Mouse (Mus musculus) heart, postnatal 10 days (tissue): ENCODE measurements around the gene Pnma3. TPM values are rescaled to one million over a fixed set of nuclear protein-coding genes. Genes with fewer than 3 reads are reported as not detected.
A peak's percentile ranks its signal among the peaks of the same experiment; 100 is the strongest.
"Not testable (repeated sequence)": the region's sequence is repeated elsewhere in the genome, so short reads cannot be mapped to it uniquely, and the experiment has no call there.

Source experiments
- DNase-seq, 2 experiments: peaks; one replicate each; pipeline ENCODE4 v3.0.0; 2021
- intact Hi-C: fragments of 180-260 bp; cut with DNase I; formaldehyde crosslinking; loops from one replicate; pipeline ENCODE4 v1.15.1; 2025
- total RNA-seq, 2 experiments: library from RNA; stranded (reverse); gene quantifications; 2 replicates each; pipeline ENCODE4 v1.2.3; 2021

The Pnma3 gene
- total RNA-seq = not detected

GRCm38 (mm10) chrX:73064415-73064793, at the start of gene Pnma3:
Gene Pnma3 (plus strand): TSS chrX:73064787.
- intact Hi-C loops = no loop called here

GRCm38 (mm10) chrX:73037003-73037402, 27.6 kb upstream of the Pnma3 start, which contains the start of gene Pnma5:
Gene Pnma5 (minus strand): TSS chrX:73037103.
- DNase-seq = no peak
- intact Hi-C loops = no loop called here

More at GRCm38 (mm10) chrX:73064415-73064793, at the start of gene Pnma3:
- DNase-seq = no peak

- intact Hi-C loops = no loop called here
- DNase-seq = no peak
Observed at GRCm38 (mm10) chrX:73038831-73039230, 25.8 kb upstream of the Pnma3 start.

GRCm38 (mm10) chrX:73039666-73040065, 24.9 kb upstream of the Pnma3 start:
- no peak for DNase-seq
- intact Hi-C loops = no loop called here

- intact Hi-C loops = loop anchor here (5.0 to 10.0 kb wide), 6 partner anchors 378 to 1361 kb away; partner anchors contain the start of gene Slc6a8
- DNase-seq = peak; percentile 95
Observed at GRCm38 (mm10) chrX:73053860-73054563, 10.6 kb upstream of the Pnma3 start.

GRCm38 (mm10) chrX:73061528-73061927, 3.1 kb upstream of the Pnma3 start:
- intact Hi-C loops = no loop called here
- DNase-seq = no peak

- DNase-seq = no peak
- intact Hi-C loops = no loop called here
Observed at GRCm38 (mm10) chrX:73062323-73062722, 2.3 kb upstream of the Pnma3 start.

- peak in 1 of 2 experiments; percentile 6 for DNase-seq
- intact Hi-C loops = no loop called here
Observed at GRCm38 (mm10) chrX:73063512-73064414, 824 bp upstream of the Pnma3 start.

- intact Hi-C loops, DNase-seq: not testable (repeated sequence)
Observed at GRCm38 (mm10) chrX:73066765-73067312, 2.3 kb downstream of the Pnma3 start.

- intact Hi-C loops = not testable (repeated sequence)
Observed at GRCm38 (mm10) chrX:73082267-73083055, 17.9 kb downstream of the Pnma3 start, which contains the start of gene Xlr4a. Gene Xlr4a (minus strand): TSS chrX:73082478.

GRCm38 (mm10) chrX:73096941-73097508, 32.4 kb downstream of the Pnma3 start, which contains the start of gene Xlr3a:
Gene Xlr3a (minus strand): TSS chrX:73097095.
- DNase-seq = peak in 1 of 2 experiments; percentile 5
- intact Hi-C loops = not testable (repeated sequence)

More at GRCm38 (mm10) chrX:73082267-73083055, 17.9 kb downstream of the Pnma3 start, which contains the start of gene Xlr4a:
- not testable (repeated sequence) for DNase-seq

- DNase-seq, intact Hi-C loops: not testable (repeated sequence)
Observed at GRCm38 (mm10) chrX:73116747-73117146, 52.2 kb downstream of the Pnma3 start, which contains the start of gene Gm14685. Gene Gm14685 (plus strand): TSS chrX:73117047.

Other genes starting within 250 kb of the Pnma3 start
- under 1 TPM in 1 of 2 experiments, not detected in 1; 0.10 TPM for gene Gabrq, start 239.6 kb upstream of the Pnma3 start, total RNA-seq
- 10 to 100 TPM; 31.9 to 38.5 TPM for gene Cetn2, start 146.4 kb upstream of the Pnma3 start, total RNA-seq
- gene Nsdhl, start 146.2 kb upstream of the Pnma3 start, total RNA-seq = 10 to 100 TPM in 1 of 2 experiments, 1 to 10 TPM in 1; 9.8 to 10.3 TPM
- gene Zfp185, start 77.4 kb upstream of the Pnma3 start, total RNA-seq = 1 to 10 TPM; 2.3 to 3.3 TPM
- under 1 TPM in 1 of 2 experiments, not detected in 1; 0.15 TPM for gene Pnma5, start 27.7 kb upstream of the Pnma3 start, total RNA-seq
- 1 to 10 TPM in 1 of 2 experiments, not detected in 1; 1.2 TPM for gene Xlr4a, start 17.7 kb downstream of the Pnma3 start, total RNA-seq
- gene Xlr3a, start 32.3 kb downstream of the Pnma3 start, total RNA-seq = 1 to 10 TPM in 1 of 2 experiments, under 1 TPM in 1; 0.98 to 1.8 TPM
- not detected for gene Gm14685, start 52.3 kb downstream of the Pnma3 start, total RNA-seq
- gene Xlr5b, start 84.0 kb downstream of the Pnma3 start, total RNA-seq = not detected
- gene DXBay18, start 84.7 kb downstream of the Pnma3 start, total RNA-seq = not detected
- gene Spin2d, start 112.2 kb downstream of the Pnma3 start, total RNA-seq = not detected
- gene Xlr3b, start 127.4 kb downstream of the Pnma3 start, total RNA-seq = 1 to 10 TPM; 2.8 to 3.3 TPM
- gene Xlr4b, start 149.5 kb downstream of the Pnma3 start, total RNA-seq = 1 to 10 TPM in 1 of 2 experiments, under 1 TPM in 1; 0.77 to 1.2 TPM
- 1 to 10 TPM; 5.8 to 7.3 TPM for gene F8a, start 163.5 kb downstream of the Pnma3 start, total RNA-seq
- gene Xlr4c, start 178.3 kb downstream of the Pnma3 start, total RNA-seq = not detected
- gene Xlr3c, start 200.6 kb downstream of the Pnma3 start, total RNA-seq = not detected
- not detected for gene Xlr5a, start 228.2 kb downstream of the Pnma3 start, total RNA-seq
- not detected for gene Xlr5c, start 228.2 kb downstream of the Pnma3 start, total RNA-seq